Mouse (Mus musculus) embryonic facial prominence, embryonic 12.5 days (tissue): ENCODE measurements around the gene Gm13694. TPM values are rescaled to one million over a fixed set of nuclear protein-coding genes. Genes with fewer than 3 reads are reported as not detected.
"Not testable (repeated sequence)": the region's sequence is repeated elsewhere in the genome, so short reads cannot be mapped to it uniquely, and the experiment has no call there.

Source experiments
- ATAC-seq: fragments of 200-750 bp; cut with Nextera tagmentation; 2 replicates; pipeline ENCODE4 v1.8.0; 2017; ENCODE audit not compliant: insufficient number of reproducible peaks, insufficient read depth, low FRiP score, low TSS enrichment
- H3K27ac ChIP-seq: fragments of 300-500 bp; sonication (generic); 2 replicates; pipeline ENCODE4 v1.5.1; 2016; ENCODE audit warnings: mild to moderate bottlenecking
- H3K27me3 ChIP-seq: fragments of 300-500 bp; sonication (generic); 2 replicates; pipeline ENCODE4 v1.6.1; 2016; ENCODE audit warnings: mild to moderate bottlenecking, moderate library complexity
- H3K36me3 ChIP-seq: fragments of 300-500 bp; sonication (generic); 2 replicates; pipeline ENCODE4 v1.6.1; 2016; ENCODE audit warnings: mild to moderate bottlenecking
- H3K4me1 ChIP-seq: fragments of 300-500 bp; sonication (generic); 2 replicates; pipeline ENCODE4 v1.6.1; 2016
- H3K4me2 ChIP-seq: fragments of 300-500 bp; sonication (generic); replicated peaks from 2 replicates; pipeline ENCODE4 v1.6.1; 2016; ENCODE audit warnings: mild to moderate bottlenecking, moderate library complexity
- H3K4me3 ChIP-seq: fragments of 300-500 bp; sonication (generic); 2 replicates; pipeline ENCODE4 v1.5.1; 2016; ENCODE audit warnings: mild to moderate bottlenecking
- H3K9ac ChIP-seq: fragments of 300-500 bp; sonication (generic); 2 replicates; pipeline ENCODE4 v1.6.1; 2016; ENCODE audit warnings: mild to moderate bottlenecking, moderate library complexity
- H3K9me3 ChIP-seq: fragments of 300-500 bp; sonication (generic); 2 replicates; pipeline ENCODE4 v1.6.1; 2016; ENCODE audit warnings: mild to moderate bottlenecking, moderate library complexity
- WGBS: fragments of 180-500 bp; shearing (Covaris S2); methylation state at CpG from one replicate; pipeline ENCODE4 v1.1.7; 2016; 5-methylcytosine and 5-hydroxymethylcytosine counted together
- polyA plus RNA-seq: library from polyadenylated mRNA; unstranded; fragments of >200 nt; fragmentation: Nextera tagmentation; extraction: Ambion mirVana; gene quantifications from 2 replicates; pipeline ENCODE4 v1.2.1, GENCODE M21; 2016

Gm13694 gene
- not detected in 2 replicates for polyA plus RNA-seq

DNA sequence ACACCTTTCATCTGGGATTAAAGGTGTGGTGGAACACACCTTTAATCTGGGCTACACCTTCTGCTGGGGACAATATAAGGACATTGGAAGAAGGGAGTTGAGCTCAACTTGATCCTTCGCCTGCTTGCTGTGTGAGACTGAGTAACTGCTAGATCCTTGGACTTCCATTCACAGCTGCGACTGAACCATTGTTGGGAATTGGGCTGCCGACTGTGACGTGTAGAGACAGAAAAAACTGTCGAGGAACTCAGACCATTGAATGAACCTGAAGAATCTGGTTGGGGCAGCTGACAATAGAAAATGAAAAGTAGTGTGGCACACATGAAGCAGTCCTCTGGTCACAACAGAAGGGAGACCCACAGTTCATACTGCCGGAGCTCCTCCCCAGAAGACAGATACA, at the start of gene Gm13694:
Gene Gm13694, plus strand, starts transcription at position 301 of the 400 bp plus-strand sequence.
- H3K27ac ChIP-seq, H3K27me3 ChIP-seq, ATAC-seq, H3K4me3 ChIP-seq, H3K4me1 ChIP-seq, H3K4me2 ChIP-seq, H3K9ac ChIP-seq, H3K36me3 ChIP-seq, H3K9me3 ChIP-seq: not testable (repeated sequence)
- no CpG with 5 or more reads among the region's 6 CpGs for whole genome bisulfite sequencing

DNA sequence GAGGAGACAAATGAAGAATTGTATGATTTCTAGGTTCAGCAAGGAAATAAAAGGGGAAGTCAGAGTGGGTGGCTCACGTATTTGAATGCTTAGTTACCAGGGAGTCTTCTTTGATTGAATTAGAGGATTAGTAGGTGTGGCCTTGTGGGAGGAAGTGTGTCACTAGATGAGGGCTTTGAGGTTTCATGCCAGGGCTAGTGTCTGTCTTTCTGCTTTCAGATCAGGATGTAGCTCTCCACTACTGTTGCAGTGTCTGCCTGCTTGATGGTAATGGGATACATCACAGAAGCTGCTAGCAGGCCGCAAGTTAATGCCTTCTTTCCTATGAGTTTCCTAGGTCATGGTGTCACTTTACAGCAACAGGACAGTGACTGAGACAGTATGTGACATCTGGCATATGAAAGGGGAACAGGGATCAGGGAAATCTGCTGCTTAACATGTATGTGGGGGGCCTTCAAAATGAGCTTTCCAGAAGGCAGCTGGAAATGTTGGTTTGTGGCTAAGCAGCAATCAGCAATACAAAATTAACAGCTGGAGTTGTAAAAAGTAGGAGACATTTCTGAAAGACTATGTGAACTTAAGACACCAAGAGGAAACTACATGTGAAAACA, 49.1 kb upstream of the Gm13694 start:
- H3K36me3 ChIP-seq = no peaks in the 10 kb centered on the region
- H3K4me3 ChIP-seq = no peak overlapping the region
- no peak for ATAC-seq
- no peak overlapping the region for H3K9ac ChIP-seq
- no peak overlapping the region for H3K27ac ChIP-seq
- 35% methylated on average over 2 of the region's 2 CpGs for WGBS
- H3K9me3 ChIP-seq = no peaks in the 10 kb centered on the region
- H3K4me2 ChIP-seq = no peak overlapping the region
- H3K27me3 ChIP-seq = no peaks in the 10 kb centered on the region
- no peaks in the 10 kb centered on the region for H3K4me1 ChIP-seq

DNA sequence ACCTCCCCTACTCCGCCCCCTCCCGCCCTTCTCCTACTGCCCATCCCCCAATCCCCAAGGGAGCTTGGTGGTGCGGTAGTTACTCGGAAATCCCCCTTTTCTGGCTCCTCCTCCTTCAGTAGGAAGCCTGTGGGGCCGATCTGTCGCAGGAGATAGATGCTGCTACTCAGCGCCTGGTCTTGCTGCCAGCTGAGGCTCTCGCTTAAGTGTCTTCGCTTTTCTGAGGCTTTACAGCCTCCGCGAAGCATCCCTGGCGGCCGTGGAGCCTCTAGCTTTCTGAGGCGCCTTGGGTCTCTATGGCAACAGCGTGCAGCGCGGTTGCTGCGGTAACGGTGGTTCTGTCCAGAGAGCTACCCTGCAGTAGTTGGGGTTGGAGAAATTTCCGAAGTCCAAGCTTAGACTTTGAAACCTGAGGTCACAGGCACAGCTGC, 37.8 kb upstream of the Gm13694 start, which contains the start of gene Zswim2:
Gene Zswim2, minus strand, starts transcription at position 298 of the 431 bp plus-strand sequence.
- Histone ChIP-seq H3K4me1 (0 out of 2 replicates have a peak, but pooled peaks cover 2% of the 10 kb centered on the region), H3K27ac (no peak within 1 kb of the TSS), H3K36me3 (no peaks in the 10 kb centered on the region), H3K27me3 (no peaks in the 10 kb centered on the region), H3K9me3 (no peaks in the 10 kb centered on the region), H3K4me2 (peak within 1 kb of the TSS; percentile 56), H3K4me3 (peak within 1 kb of the TSS; percentile 21), H3K9ac (0 out of 2 replicates have a peak within 1 kb of the TSS, but pooled peaks have one; percentile 8)
- WGBS = 1% methylated on average over 20 of the region's 20 CpGs
- peak; percentile 87 for ATAC-seq

DNA sequence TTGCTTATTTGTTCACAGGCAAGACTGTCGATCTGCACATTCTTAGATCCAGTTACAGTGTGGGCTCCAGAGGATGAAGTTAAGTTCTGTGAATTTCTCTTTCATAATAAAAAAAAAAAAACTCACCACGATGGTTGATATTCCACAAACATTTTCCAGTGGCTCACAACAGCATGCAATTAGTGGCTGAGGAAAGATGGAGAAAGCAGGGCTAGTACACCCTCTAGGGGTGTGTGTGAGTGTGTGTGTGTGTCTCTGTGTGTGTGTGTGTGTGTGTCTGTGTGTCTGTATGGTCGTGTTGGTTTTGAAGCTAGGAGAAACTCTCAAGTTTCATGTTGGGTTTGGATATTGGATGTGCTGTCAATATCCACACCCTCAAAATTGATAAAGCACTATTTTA, 37.4 kb upstream of the Gm13694 start:
- no peak for ATAC-seq
- Histone ChIP-seq H3K4me3 (no peak overlapping the region; the same call in 1 of the 2 replicates), H3K4me2 (peak overlapping the region; percentile 56), H3K9ac (no peak overlapping the region), H3K27ac (no peak overlapping the region), H3K9me3 (no peaks in the 10 kb centered on the region), H3K4me1 (0 out of 2 replicates have a peak, but pooled peaks cover 2% of the 10 kb centered on the region), H3K27me3 (no peaks in the 10 kb centered on the region), H3K36me3 (no peaks in the 10 kb centered on the region)
- 37% methylated on average over 3 of the region's 3 CpGs for WGBS

DNA sequence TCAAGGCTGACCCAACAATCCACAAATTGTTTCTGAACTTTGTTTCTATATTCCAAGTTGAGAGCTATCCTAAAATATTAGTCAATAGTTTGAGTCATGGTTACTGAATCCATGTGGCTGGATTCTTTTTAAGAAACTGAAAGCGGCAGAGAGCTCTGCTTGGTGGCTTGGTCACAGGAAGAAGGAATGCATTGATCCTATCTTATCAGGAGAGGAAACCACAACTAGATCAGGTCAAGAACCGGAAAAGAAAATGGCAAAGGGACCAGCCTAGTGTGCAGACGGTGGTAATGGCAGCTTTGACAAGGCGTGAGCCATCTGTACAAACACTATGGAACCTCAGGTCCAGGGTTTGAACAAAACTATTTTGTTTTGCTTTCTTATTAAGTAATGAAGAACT, 36.9 kb upstream of the Gm13694 start:
- Histone ChIP-seq H3K27me3 (no peaks in the 10 kb centered on the region), H3K4me2 (no peak overlapping the region), H3K9ac (no peak overlapping the region), H3K4me1 (0 out of 2 replicates have a peak, but pooled peaks cover 2% of the 10 kb centered on the region), H3K9me3 (no peaks in the 10 kb centered on the region), H3K36me3 (no peaks in the 10 kb centered on the region), H3K27ac (no peak overlapping the region), H3K4me3 (no peak overlapping the region)
- ATAC-seq = no peak
- WGBS = 74% methylated on average over 4 of the region's 4 CpGs

DNA sequence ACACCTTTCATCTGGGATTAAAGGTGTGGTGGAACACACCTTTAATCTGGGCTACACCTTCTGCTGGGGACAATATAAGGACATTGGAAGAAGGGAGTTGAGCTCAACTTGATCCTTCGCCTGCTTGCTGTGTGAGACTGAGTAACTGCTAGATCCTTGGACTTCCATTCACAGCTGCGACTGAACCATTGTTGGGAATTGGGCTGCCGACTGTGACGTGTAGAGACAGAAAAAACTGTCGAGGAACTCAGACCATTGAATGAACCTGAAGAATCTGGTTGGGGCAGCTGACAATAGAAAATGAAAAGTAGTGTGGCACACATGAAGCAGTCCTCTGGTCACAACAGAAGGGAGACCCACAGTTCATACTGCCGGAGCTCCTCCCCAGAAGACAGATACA, 23.3 kb upstream of the Gm13694 start, which contains the start of gene Gm13698:
Gene Gm13698, plus strand, starts transcription at position 301 of the 400 bp plus-strand sequence.
- H3K9me3 ChIP-seq, H3K36me3 ChIP-seq, H3K4me2 ChIP-seq, H3K9ac ChIP-seq, H3K4me3 ChIP-seq, H3K27ac ChIP-seq, H3K27me3 ChIP-seq, ATAC-seq, H3K4me1 ChIP-seq: not testable (repeated sequence)
- no CpG with 5 or more reads among the region's 6 CpGs for WGBS

DNA sequence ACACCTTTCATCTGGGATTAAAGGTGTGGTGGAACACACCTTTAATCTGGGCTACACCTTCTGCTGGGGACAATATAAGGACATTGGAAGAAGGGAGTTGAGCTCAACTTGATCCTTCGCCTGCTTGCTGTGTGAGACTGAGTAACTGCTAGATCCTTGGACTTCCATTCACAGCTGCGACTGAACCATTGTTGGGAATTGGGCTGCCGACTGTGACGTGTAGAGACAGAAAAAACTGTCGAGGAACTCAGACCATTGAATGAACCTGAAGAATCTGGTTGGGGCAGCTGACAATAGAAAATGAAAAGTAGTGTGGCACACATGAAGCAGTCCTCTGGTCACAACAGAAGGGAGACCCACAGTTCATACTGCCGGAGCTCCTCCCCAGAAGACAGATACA, 17.5 kb upstream of the Gm13694 start, which contains the start of gene Gm13693:
Gene Gm13693, plus strand, starts transcription at position 301 of the 400 bp plus-strand sequence.
- H3K27ac ChIP-seq = not testable (repeated sequence)

DNA sequence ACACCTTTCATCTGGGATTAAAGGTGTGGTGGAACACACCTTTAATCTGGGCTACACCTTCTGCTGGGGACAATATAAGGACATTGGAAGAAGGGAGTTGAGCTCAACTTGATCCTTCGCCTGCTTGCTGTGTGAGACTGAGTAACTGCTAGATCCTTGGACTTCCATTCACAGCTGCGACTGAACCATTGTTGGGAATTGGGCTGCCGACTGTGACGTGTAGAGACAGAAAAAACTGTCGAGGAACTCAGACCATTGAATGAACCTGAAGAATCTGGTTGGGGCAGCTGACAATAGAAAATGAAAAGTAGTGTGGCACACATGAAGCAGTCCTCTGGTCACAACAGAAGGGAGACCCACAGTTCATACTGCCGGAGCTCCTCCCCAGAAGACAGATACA, 11.7 kb upstream of the Gm13694 start, which contains the start of gene Gm13695:
Gene Gm13695, plus strand, starts transcription at position 301 of the 400 bp plus-strand sequence.
- H3K4me1 ChIP-seq, H3K36me3 ChIP-seq, H3K27ac ChIP-seq, H3K4me2 ChIP-seq, H3K9ac ChIP-seq, H3K4me3 ChIP-seq, ATAC-seq, H3K9me3 ChIP-seq, H3K27me3 ChIP-seq: not testable (repeated sequence)
- no CpG with 5 or more reads among the region's 6 CpGs for whole genome bisulfite sequencing

More for the DNA sequence above, 17.5 kb upstream of the Gm13694 start, which contains the start of gene Gm13693:
- not testable (repeated sequence) for H3K9me3 ChIP-seq, ATAC-seq, H3K9ac ChIP-seq, H3K27me3 ChIP-seq, H3K4me1 ChIP-seq, H3K4me2 ChIP-seq, H3K36me3 ChIP-seq, H3K4me3 ChIP-seq
- no CpG with 5 or more reads among the region's 6 CpGs for WGBS

DNA sequence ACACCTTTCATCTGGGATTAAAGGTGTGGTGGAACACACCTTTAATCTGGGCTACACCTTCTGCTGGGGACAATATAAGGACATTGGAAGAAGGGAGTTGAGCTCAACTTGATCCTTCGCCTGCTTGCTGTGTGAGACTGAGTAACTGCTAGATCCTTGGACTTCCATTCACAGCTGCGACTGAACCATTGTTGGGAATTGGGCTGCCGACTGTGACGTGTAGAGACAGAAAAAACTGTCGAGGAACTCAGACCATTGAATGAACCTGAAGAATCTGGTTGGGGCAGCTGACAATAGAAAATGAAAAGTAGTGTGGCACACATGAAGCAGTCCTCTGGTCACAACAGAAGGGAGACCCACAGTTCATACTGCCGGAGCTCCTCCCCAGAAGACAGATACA, 5.9 kb upstream of the Gm13694 start, which contains the start of gene Gm13696:
Gene Gm13696, plus strand, starts transcription at position 301 of the 400 bp plus-strand sequence.
- H3K4me1 ChIP-seq, H3K4me3 ChIP-seq, H3K36me3 ChIP-seq, H3K9me3 ChIP-seq, H3K4me2 ChIP-seq, H3K27ac ChIP-seq, ATAC-seq, H3K9ac ChIP-seq, H3K27me3 ChIP-seq: not testable (repeated sequence)
- WGBS = no CpG with 5 or more reads among the region's 6 CpGs

DNA sequence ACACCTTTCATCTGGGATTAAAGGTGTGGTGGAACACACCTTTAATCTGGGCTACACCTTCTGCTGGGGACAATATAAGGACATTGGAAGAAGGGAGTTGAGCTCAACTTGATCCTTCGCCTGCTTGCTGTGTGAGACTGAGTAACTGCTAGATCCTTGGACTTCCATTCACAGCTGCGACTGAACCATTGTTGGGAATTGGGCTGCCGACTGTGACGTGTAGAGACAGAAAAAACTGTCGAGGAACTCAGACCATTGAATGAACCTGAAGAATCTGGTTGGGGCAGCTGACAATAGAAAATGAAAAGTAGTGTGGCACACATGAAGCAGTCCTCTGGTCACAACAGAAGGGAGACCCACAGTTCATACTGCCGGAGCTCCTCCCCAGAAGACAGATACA, 5.7 kb downstream of the Gm13694 start, which contains the start of gene Gm13697:
Gene Gm13697, plus strand, starts transcription at position 301 of the 400 bp plus-strand sequence.
- not testable (repeated sequence) for H3K27ac ChIP-seq, H3K4me1 ChIP-seq, H3K9me3 ChIP-seq, H3K36me3 ChIP-seq, ATAC-seq, H3K9ac ChIP-seq, H3K4me3 ChIP-seq, H3K27me3 ChIP-seq, H3K4me2 ChIP-seq
- no CpG with 5 or more reads among the region's 6 CpGs for whole genome bisulfite sequencing

DNA sequence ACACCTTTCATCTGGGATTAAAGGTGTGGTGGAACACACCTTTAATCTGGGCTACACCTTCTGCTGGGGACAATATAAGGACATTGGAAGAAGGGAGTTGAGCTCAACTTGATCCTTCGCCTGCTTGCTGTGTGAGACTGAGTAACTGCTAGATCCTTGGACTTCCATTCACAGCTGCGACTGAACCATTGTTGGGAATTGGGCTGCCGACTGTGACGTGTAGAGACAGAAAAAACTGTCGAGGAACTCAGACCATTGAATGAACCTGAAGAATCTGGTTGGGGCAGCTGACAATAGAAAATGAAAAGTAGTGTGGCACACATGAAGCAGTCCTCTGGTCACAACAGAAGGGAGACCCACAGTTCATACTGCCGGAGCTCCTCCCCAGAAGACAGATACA, 11.5 kb downstream of the Gm13694 start, which contains the start of gene Gm13691:
Gene Gm13691, plus strand, starts transcription at position 301 of the 400 bp plus-strand sequence.
- not testable (repeated sequence) for H3K9me3 ChIP-seq, H3K27me3 ChIP-seq, ATAC-seq, H3K36me3 ChIP-seq, H3K27ac ChIP-seq, H3K4me3 ChIP-seq, H3K4me1 ChIP-seq, H3K4me2 ChIP-seq, H3K9ac ChIP-seq
- WGBS = no CpG with 5 or more reads among the region's 6 CpGs

DNA sequence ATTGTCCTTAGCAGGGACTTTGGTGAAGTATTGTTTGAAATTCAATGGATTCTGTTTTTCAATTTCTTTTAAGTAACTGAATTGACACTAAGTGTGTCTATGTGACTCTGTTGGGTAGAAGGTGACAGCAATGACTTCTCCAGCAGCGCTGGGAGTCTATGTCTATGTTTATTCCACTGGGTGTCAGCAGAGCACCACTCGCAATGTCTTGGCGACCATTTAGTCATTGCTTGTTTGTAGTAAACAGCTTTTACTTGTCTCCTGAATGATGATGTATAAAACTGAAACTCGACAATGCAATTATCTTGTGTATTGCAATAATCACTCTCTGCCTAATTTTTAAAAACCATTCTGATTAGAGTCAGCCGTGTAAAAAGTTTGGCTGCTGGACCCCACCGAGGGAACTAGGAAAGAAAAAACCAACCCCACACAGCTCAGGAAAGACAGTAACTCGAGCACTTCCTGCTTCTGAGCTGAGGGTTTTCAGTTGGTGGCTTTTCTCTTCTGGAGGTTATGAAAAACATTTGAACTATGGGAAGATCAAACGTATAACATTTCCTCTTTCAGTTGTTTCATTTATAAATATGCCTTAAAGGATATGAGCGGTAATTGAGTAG, 15.0 kb downstream of the Gm13694 start:
- not testable (repeated sequence) for H3K9me3 ChIP-seq, H3K36me3 ChIP-seq, H3K4me3 ChIP-seq, H3K27ac ChIP-seq, H3K9ac ChIP-seq, ATAC-seq, H3K4me2 ChIP-seq, H3K4me1 ChIP-seq, H3K27me3 ChIP-seq
- WGBS = 30% methylated on average over 8 of the region's 9 CpGs
